Mouse (Mus musculus): ENCODE results near the gene Glipr2. TPM values are rescaled to one million over a fixed set of nuclear protein-coding genes. Genes with fewer than 3 reads are reported as not detected.
A peak's percentile ranks its signal among the peaks of the same experiment; 100 is the strongest.

The Glipr2 gene
- polyA plus RNA-seq, 1 experiment from 2014 or later = 37.1 TPM

DNA sequence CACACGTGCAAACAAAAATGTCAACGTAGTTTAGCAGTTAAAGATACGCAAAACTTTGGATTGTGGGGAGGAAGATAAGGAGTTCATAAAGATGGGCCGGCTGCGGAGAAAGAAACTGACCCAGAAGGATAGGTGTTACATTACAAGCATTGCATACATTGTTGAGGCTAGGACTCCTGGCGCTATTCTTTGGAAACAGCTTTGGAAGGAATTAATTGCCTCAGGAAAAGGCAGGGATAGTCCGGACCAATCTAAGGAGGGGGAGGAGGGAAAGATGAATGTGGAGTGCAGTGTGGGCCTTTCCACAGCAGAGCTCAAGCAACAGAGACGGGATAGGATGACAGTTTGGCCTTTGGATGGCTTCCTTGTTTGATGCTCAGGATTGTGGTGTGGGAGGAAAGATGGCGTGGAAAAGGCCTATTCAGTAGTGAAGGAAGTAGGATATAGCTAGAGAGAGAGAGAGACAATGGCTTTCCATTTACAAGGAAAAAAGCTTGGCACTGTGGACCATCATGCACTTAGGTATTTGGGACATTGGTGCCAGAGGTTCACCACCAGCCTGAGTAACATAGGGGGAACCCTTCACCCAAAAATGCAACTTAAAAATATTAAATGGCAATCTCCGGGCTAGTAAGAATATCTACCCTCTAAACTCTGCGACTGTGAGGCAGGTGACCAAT is 56.3 kb downstream of the Glipr2 start:
- Histone ChIP-seq H3K9ac (peak overlapping the region; percentile 97), H3K4me3 (peak overlapping the region; percentile 100), H3K36me3 (ENCODE audit: poor library complexity, severe bottlenecking) (peaks cover 8% of the 10 kb centered on the region; the same call in 1 of the 2 replicates), H3K4me2 (peak overlapping the region; percentile 100), H3K27me3 (no peaks in the 10 kb centered on the region), H3K27ac (no peak overlapping the region), H3K4me1 (peaks cover 24% of the 10 kb centered on the region), H3K9me3 (replicated peaks) (no peaks in the 10 kb centered on the region)
- ATAC-seq = no peak
- 29% methylated on average over 11 of the region's 11 CpGs for WGBS

GRCm38 (mm10) chr4:44016071-44016470 is 58.9 kb downstream of the Glipr2 start:
- Histone ChIP-seq H3K36me3 (ENCODE audit: poor library complexity, severe bottlenecking) (peaks cover 33% of the 10 kb centered on the region), H3K9ac (no peak overlapping the region), H3K27me3 (no peaks in the 10 kb centered on the region), H3K4me2 (no peak overlapping the region), H3K4me1 (peaks cover 24% of the 10 kb centered on the region), H3K27ac (no peak overlapping the region), H3K9me3 (replicated peaks) (no peaks in the 10 kb centered on the region), H3K4me3 (no peak overlapping the region)
- WGBS = 94% methylated on average over 4 of the region's 4 CpGs
- ATAC-seq = no peak

- Histone ChIP-seq H3K4me2 (no peak overlapping the region), H3K27ac (no peak overlapping the region; the same call in 1 of the 2 replicates), H3K9me3 (replicated peaks) (no peaks in the 10 kb centered on the region), H3K4me1 (peaks cover 23% of the 10 kb centered on the region), H3K36me3 (ENCODE audit: poor library complexity, severe bottlenecking) (peaks cover 41% of the 10 kb centered on the region), H3K9ac (no peak overlapping the region), H3K27me3 (no peaks in the 10 kb centered on the region), H3K4me3 (no peak overlapping the region)
- WGBS = 95% methylated on average over 12 of the region's 12 CpGs
- no peak for ATAC-seq
These were observed 59.6 kb downstream of the Glipr2 start for GRCm38 (mm10) chr4:44016791-44017190.

DNA sequence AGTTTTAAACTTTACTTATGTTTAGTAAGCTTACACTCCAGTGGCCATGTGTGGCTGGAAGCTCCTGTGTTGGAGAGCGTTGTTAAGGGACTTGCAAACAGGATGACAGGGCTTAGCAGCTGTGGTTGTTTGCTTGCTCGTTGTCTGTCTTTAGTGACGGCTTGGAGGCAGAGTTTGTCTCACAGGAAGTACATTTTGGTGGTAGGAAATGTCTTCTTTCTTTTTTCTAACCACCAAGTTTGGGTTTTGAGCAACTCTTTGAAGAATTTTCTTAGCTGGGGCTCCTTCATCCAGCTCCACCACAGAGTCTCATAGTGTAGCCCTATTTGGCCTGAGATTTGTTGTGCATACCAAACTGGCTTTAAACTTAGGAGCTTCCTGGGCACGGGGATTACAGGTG is 65.1 kb downstream of the Glipr2 start:
- no peak overlapping the region for H3K4me3 ChIP-seq
- no peaks in the 10 kb centered on the region for H3K4me1 ChIP-seq
- H3K9ac ChIP-seq = no peak overlapping the region
- ATAC-seq = no peak
- no peak overlapping the region for H3K4me2 ChIP-seq
- peaks cover 96% of the 10 kb centered on the region for H3K36me3 ChIP-seq (ENCODE audit: poor library complexity, severe bottlenecking)
- no peak overlapping the region for H3K27ac ChIP-seq
- 89% methylated on average over 4 of the region's 4 CpGs for WGBS
- peaks cover 9% of the 10 kb centered on the region; the same call in 1 of the 2 replicates for H3K27me3 ChIP-seq
- H3K9me3 ChIP-seq (replicated peaks) = no peaks in the 10 kb centered on the region

DNA sequence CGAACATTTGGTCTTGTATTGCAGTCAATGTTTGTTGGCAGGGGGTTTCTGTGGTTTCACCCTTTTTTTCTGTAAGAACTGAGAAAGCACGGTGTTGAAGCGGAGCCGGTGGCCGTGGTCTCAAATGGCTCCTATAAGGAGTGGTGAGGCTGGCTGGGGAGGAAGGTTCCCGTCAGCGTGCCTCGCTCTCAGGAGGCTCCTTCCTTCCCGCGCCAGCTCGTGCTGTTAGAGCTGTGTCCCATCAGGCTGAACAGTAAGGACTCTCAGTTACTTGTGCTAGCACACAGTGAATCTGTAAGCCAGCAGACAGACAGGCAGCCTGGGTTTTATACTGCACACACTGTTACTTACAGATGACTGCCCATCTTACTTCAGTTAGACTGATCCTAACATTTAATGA is 65.6 kb downstream of the Glipr2 start:
- H3K4me3 ChIP-seq = no peak overlapping the region
- peaks cover 9% of the 10 kb centered on the region; the same call in 1 of the 2 replicates for H3K27me3 ChIP-seq
- no peaks in the 10 kb centered on the region for H3K4me1 ChIP-seq
- H3K27ac ChIP-seq = no peak overlapping the region
- 94% methylated on average over 11 of the region's 11 CpGs for WGBS
- no peaks in the 10 kb centered on the region for H3K9me3 ChIP-seq (replicated peaks)
- no peak overlapping the region for H3K9ac ChIP-seq
- ATAC-seq = no peak
- H3K4me2 ChIP-seq = no peak overlapping the region
- H3K36me3 ChIP-seq (ENCODE audit: poor library complexity, severe bottlenecking) = peaks cover 99% of the 10 kb centered on the region

- peaks cover 9% of the 10 kb centered on the region; the same call in 1 of the 2 replicates for H3K27me3 ChIP-seq
- H3K9me3 ChIP-seq (replicated peaks) = no peaks in the 10 kb centered on the region
- no peak overlapping the region for H3K4me3 ChIP-seq
- no peak overlapping the region for H3K4me2 ChIP-seq
- peaks cover 8% of the 10 kb centered on the region; the same call in 1 of the 2 replicates for H3K4me1 ChIP-seq
- H3K27ac ChIP-seq = no peak overlapping the region
- peaks cover 100% of the 10 kb centered on the region for H3K36me3 ChIP-seq (ENCODE audit: poor library complexity, severe bottlenecking)
- no peak overlapping the region for H3K9ac ChIP-seq
- ATAC-seq = no peak
- WGBS = 96% methylated on average over 9 of the region's 9 CpGs
These were observed 66.5 kb downstream of the Glipr2 start for GRCm38 (mm10) chr4:44023681-44024080.

DNA sequence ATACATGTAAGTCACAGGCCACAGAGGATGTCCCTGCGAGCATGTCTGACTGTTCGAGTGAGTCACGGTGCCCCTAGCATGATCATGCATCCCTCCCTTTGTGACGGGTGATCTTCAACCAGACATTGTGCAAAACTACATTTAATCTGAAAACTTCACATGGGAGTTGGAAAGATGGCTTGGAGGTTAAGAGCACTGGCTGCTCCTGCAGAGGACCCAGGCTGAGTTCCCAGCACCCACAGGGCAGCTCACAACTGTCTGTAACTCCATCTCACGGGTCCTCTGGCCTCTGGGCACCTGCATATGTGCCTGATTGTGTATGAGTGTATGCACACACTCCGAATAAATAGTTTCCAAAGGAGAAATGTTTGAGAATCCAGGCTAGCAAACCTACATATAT is 67.0 kb downstream of the Glipr2 start:
- Histone ChIP-seq H3K27me3 (peaks cover 12% of the 10 kb centered on the region; the same call in 1 of the 2 replicates), H3K4me2 (no peak overlapping the region), H3K27ac (no peak overlapping the region), H3K9me3 (replicated peaks) (no peaks in the 10 kb centered on the region), H3K36me3 (ENCODE audit: poor library complexity, severe bottlenecking) (peaks cover 99% of the 10 kb centered on the region), H3K4me1 (peaks cover 8% of the 10 kb centered on the region; the same call in 1 of the 2 replicates), H3K4me3 (no peak overlapping the region), H3K9ac (no peak overlapping the region)
- WGBS = 99% methylated on average over 6 of the region's 6 CpGs
- ATAC-seq = no peak

GRCm38 (mm10) chr4:44025570-44025969 is 68.4 kb downstream of the Glipr2 start:
- no peak for ATAC-seq
- 86% methylated on average over 6 of the region's 6 CpGs for WGBS
- Histone ChIP-seq H3K4me3 (no peak overlapping the region), H3K27me3 (peaks cover 19% of the 10 kb centered on the region), H3K4me2 (no peak overlapping the region), H3K36me3 (ENCODE audit: poor library complexity, severe bottlenecking) (peaks cover 99% of the 10 kb centered on the region), H3K9me3 (replicated peaks) (no peaks in the 10 kb centered on the region), H3K4me1 (peaks cover 8% of the 10 kb centered on the region; the same call in 1 of the 2 replicates), H3K9ac (no peak overlapping the region), H3K27ac (no peak overlapping the region)

Other genes with a start within 250 kb of the Glipr2 start
- not detected in 2 replicates for gene Olfr71, start 247.1 kb upstream of the Glipr2 start, polyA plus RNA-seq (2015; fragmentation: Nextera tagmentation; extraction: Ambion mirVana)
- 0.30 and 0.48 TPM in 2 replicates for gene Hrct1, start 230.2 kb upstream of the Glipr2 start, polyA plus RNA-seq (2015; fragmentation: Nextera tagmentation; extraction: Ambion mirVana)
- gene Spaar, start 227.4 kb upstream of the Glipr2 start, polyA plus RNA-seq (2015; fragmentation: Nextera tagmentation; extraction: Ambion mirVana) = not detected in 2 replicates
- gene Olfr159, start 186.4 kb upstream of the Glipr2 start, polyA plus RNA-seq (2015; fragmentation: Nextera tagmentation; extraction: Ambion mirVana) = not detected in 2 replicates
- not detected in 2 replicates for gene Olfr156, start 133.5 kb upstream of the Glipr2 start, polyA plus RNA-seq (2015; fragmentation: Nextera tagmentation; extraction: Ambion mirVana)
- not detected in 2 replicates for gene Olfr157, start 117.2 kb upstream of the Glipr2 start, polyA plus RNA-seq (2015; fragmentation: Nextera tagmentation; extraction: Ambion mirVana)
- gene Olfr155, start 105.8 kb upstream of the Glipr2 start, polyA plus RNA-seq (2015; fragmentation: Nextera tagmentation; extraction: Ambion mirVana) = not detected in 2 replicates
- gene Reck, start 81.9 kb upstream of the Glipr2 start, polyA plus RNA-seq (2015; fragmentation: Nextera tagmentation; extraction: Ambion mirVana) = 4.4 and 4.8 TPM in 2 replicates
- not detected in 2 replicates for gene Ccin, start 26.1 kb downstream of the Glipr2 start, polyA plus RNA-seq (2015; fragmentation: Nextera tagmentation; extraction: Ambion mirVana)
- 249 and 262 TPM in 2 replicates for gene Clta, start 47.1 kb downstream of the Glipr2 start, polyA plus RNA-seq (2015; fragmentation: Nextera tagmentation; extraction: Ambion mirVana)
- gene Gne, start 126.8 kb downstream of the Glipr2 start, polyA plus RNA-seq (2015; fragmentation: Nextera tagmentation; extraction: Ambion mirVana) = 18.0 and 19.3 TPM in 2 replicates

Measured in forebrain, embryonic 13.5 days (tissue).